Mouse (Mus musculus): ENCODE measurements around the gene Tmem33. TPM values are rescaled to one million over a fixed set of nuclear protein-coding genes. Genes with fewer than 3 reads are reported as not detected.

Gene Tmem33
- polyA plus RNA-seq, 1 experiment from 2014 or later = 67.5 TPM

DNA sequence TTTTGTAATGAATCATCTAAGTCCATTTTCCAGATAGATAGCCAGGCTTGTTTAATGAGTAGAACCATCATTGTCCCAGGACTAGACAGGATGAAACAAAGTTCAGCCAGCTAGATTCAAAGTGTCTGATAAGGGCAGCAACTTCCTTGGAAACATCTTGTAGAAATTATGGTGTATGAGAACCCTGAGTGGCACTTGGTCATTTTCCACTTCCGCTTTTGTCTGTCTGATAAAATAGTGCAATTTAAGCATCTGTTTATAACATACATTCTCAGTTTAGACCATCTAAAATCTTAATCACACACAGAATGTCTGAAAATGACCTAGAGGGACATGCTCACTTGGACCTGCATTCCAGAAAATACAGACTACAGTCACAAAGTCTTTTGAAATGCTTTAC, 43.5 kb downstream of the Tmem33 start:
- Histone ChIP-seq H3K4me3 (ENCODE audit: low read depth, low read length) (no peak overlapping the region), H3K4me1 (ENCODE audit: control insufficient read depth, insufficient read depth, low read length) (peaks cover 12% of the 10 kb centered on the region), H3K27ac (ENCODE audit: low read length) (no peak overlapping the region), H3K4me2 (ENCODE audit: low read length) (no peak overlapping the region), H3K36me3 (ENCODE audit: control insufficient read depth, insufficient read depth, low read length) (no peaks in the 10 kb centered on the region), H3K27me3 (ENCODE audit: control insufficient read depth, insufficient read depth, low read depth, low read length) (no peaks in the 10 kb centered on the region), H3K9me3 (replicated peaks; ENCODE audit: control insufficient read depth, low read length, poor library complexity, severe bottlenecking) (no peaks in the 10 kb centered on the region), H3K9ac (ENCODE audit: low read depth, low read length) (no peak overlapping the region)
- 93% methylated on average over 1 of the region's 1 CpGs for WGBS
- no peak for ATAC-seq

- H3K27me3 ChIP-seq (ENCODE audit: control insufficient read depth, insufficient read depth, low read depth, low read length) = no peaks in the 10 kb centered on the region
- H3K4me1 ChIP-seq (ENCODE audit: control insufficient read depth, insufficient read depth, low read length) = peaks cover 12% of the 10 kb centered on the region
- peak within 1 kb of the TSS; percentile 69 for H3K4me3 ChIP-seq (ENCODE audit: low read depth, low read length)
- no peaks in the 10 kb centered on the region for H3K36me3 ChIP-seq (ENCODE audit: control insufficient read depth, insufficient read depth, low read length)
- H3K9me3 ChIP-seq (replicated peaks; ENCODE audit: control insufficient read depth, low read length, poor library complexity, severe bottlenecking) = no peaks in the 10 kb centered on the region
- peak within 1 kb of the TSS; percentile 84 for H3K27ac ChIP-seq (ENCODE audit: low read length)
- 0% methylated on average over 82 of the region's 83 CpGs for WGBS
- H3K9ac ChIP-seq (ENCODE audit: low read depth, low read length) = peak within 1 kb of the TSS; percentile 88
- ATAC-seq = peak; percentile 98
- H3K4me2 ChIP-seq (ENCODE audit: low read length) = peak within 1 kb of the TSS; percentile 82
These were observed 46.5 kb downstream of the Tmem33 start, which contains the start of gene Slc30a9 for GRCm38 (mm10) chr5:67306698-67307521. TSS of gene Slc30a9 (plus strand) at chr5:67306955.

GRCm38 (mm10) chr5:67307659-67308222, 47.4 kb downstream of the Tmem33 start:
- H3K4me2 ChIP-seq (ENCODE audit: low read length) = peak overlapping the region; percentile 82
- H3K9ac ChIP-seq (ENCODE audit: low read depth, low read length) = peak overlapping the region; percentile 88
- H3K36me3 ChIP-seq (ENCODE audit: control insufficient read depth, insufficient read depth, low read length) = no peaks in the 10 kb centered on the region
- 33% methylated on average over 13 of the region's 13 CpGs for WGBS
- no peaks in the 10 kb centered on the region for H3K9me3 ChIP-seq (replicated peaks; ENCODE audit: control insufficient read depth, low read length, poor library complexity, severe bottlenecking)
- H3K4me3 ChIP-seq (ENCODE audit: low read depth, low read length) = peak overlapping the region; percentile 69
- H3K27ac ChIP-seq (ENCODE audit: low read length) = no peak overlapping the region
- H3K4me1 ChIP-seq (ENCODE audit: control insufficient read depth, insufficient read depth, low read length) = peaks cover 12% of the 10 kb centered on the region
- no peak for ATAC-seq
- no peaks in the 10 kb centered on the region for H3K27me3 ChIP-seq (ENCODE audit: control insufficient read depth, insufficient read depth, low read depth, low read length)

DNA sequence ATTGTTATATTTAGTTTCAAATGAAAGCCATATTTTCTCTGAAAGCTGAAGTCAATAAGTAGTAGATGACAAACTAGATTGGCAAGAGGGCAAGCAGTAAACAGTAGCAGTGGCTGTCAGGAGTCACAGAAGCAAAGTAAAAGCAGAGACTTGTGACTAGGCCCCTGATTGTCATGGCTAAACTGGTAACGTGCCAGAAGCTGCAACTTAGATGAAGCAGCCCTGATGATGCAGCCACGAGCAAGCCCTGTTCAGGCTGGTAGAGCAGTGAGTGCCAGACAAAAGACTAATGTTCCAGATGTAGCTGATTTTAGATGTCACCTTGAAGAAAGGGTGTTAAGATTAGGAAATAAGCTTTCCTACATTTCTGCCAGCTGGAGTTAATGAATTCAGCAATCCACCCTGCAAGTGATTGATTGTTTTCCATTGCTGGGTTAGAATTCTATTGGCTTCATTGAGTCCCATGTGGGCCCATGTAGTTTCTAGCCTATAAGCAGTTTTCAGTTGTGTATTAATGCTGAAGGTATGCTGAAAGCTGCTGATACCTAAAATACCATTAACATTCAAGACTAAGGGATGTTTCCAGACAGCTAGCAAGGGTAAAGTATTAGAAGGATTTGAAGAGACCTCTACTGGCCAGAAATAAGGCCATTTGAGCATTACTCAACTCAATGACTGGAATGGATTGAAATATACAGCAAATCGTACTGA, 51.6 kb downstream of the Tmem33 start:
- Histone ChIP-seq H3K36me3 (ENCODE audit: control insufficient read depth, insufficient read depth, low read length) (no peaks in the 10 kb centered on the region), H3K9ac (ENCODE audit: low read depth, low read length) (no peak overlapping the region), H3K4me2 (ENCODE audit: low read length) (no peak overlapping the region), H3K27ac (ENCODE audit: low read length) (no peak overlapping the region; the same call in 1 of the 2 replicates), H3K4me1 (ENCODE audit: control insufficient read depth, insufficient read depth, low read length) (peaks cover 12% of the 10 kb centered on the region), H3K9me3 (replicated peaks; ENCODE audit: control insufficient read depth, low read length, poor library complexity, severe bottlenecking) (no peaks in the 10 kb centered on the region), H3K4me3 (ENCODE audit: low read depth, low read length) (no peak overlapping the region), H3K27me3 (ENCODE audit: control insufficient read depth, insufficient read depth, low read depth, low read length) (no peaks in the 10 kb centered on the region)
- no peak for ATAC-seq
- 81% methylated on average over 3 of the region's 3 CpGs for WGBS

GRCm38 (mm10) chr5:67312522-67312851, 52.1 kb downstream of the Tmem33 start:
- H3K27ac ChIP-seq (ENCODE audit: low read length) = no peak overlapping the region; the same call in 1 of the 2 replicates
- H3K4me1 ChIP-seq (ENCODE audit: control insufficient read depth, insufficient read depth, low read length) = peaks cover 11% of the 10 kb centered on the region
- H3K36me3 ChIP-seq (ENCODE audit: control insufficient read depth, insufficient read depth, low read length) = no peaks in the 10 kb centered on the region
- H3K4me2 ChIP-seq (ENCODE audit: low read length) = no peak overlapping the region
- H3K4me3 ChIP-seq (ENCODE audit: low read depth, low read length) = no peak overlapping the region
- ATAC-seq = no peak
- no peaks in the 10 kb centered on the region for H3K9me3 ChIP-seq (replicated peaks; ENCODE audit: control insufficient read depth, low read length, poor library complexity, severe bottlenecking)
- WGBS = 91% methylated on average over 3 of the region's 3 CpGs
- H3K9ac ChIP-seq (ENCODE audit: low read depth, low read length) = no peak overlapping the region
- H3K27me3 ChIP-seq (ENCODE audit: control insufficient read depth, insufficient read depth, low read depth, low read length) = no peaks in the 10 kb centered on the region

DNA sequence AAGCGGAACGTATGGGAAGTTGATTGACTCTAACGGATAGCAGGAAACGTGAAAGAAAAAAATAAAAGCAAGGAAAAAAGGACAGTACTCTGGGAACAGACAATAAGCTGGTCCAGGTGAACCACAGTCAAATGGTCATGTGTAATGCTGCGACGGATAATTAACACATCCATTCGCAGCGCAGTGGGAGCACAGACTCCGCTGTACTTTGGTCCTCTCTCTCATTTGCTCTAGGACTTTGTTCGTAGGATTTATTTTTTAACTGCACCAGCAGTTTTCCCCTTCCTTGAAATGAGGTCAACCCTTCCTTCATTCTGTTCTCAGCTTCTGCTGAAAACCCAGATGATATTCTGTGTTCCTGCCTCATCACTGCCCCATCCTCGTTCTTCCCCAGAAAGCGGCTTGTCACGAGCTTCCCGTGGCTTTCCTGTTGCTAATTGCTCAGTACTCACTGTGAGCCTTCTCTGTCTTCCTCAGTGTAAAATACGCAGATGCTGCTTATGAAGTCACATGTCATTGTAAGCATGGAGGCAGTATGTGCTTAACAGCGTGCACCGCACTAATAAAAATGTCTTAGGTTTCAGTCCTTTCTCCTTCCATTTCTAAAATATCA, 61.4 kb downstream of the Tmem33 start:
- peaks cover 2% of the 10 kb centered on the region; the same call in 1 of the 2 replicates for H3K4me1 ChIP-seq (ENCODE audit: control insufficient read depth, insufficient read depth, low read length)
- H3K4me2 ChIP-seq (ENCODE audit: low read length) = no peak overlapping the region
- ATAC-seq = no peak
- H3K27me3 ChIP-seq (ENCODE audit: control insufficient read depth, insufficient read depth, low read depth, low read length) = no peaks in the 10 kb centered on the region
- 83% methylated on average over 17 of the region's 17 CpGs for WGBS
- peaks cover 5% of the 10 kb centered on the region; the same call in 1 of the 2 replicates for H3K36me3 ChIP-seq (ENCODE audit: control insufficient read depth, insufficient read depth, low read length)
- H3K4me3 ChIP-seq (ENCODE audit: low read depth, low read length) = no peak overlapping the region
- no peaks in the 10 kb centered on the region for H3K9me3 ChIP-seq (replicated peaks; ENCODE audit: control insufficient read depth, low read length, poor library complexity, severe bottlenecking)
- no peak overlapping the region for H3K27ac ChIP-seq (ENCODE audit: low read length)
- no peak overlapping the region for H3K9ac ChIP-seq (ENCODE audit: low read depth, low read length)

DNA sequence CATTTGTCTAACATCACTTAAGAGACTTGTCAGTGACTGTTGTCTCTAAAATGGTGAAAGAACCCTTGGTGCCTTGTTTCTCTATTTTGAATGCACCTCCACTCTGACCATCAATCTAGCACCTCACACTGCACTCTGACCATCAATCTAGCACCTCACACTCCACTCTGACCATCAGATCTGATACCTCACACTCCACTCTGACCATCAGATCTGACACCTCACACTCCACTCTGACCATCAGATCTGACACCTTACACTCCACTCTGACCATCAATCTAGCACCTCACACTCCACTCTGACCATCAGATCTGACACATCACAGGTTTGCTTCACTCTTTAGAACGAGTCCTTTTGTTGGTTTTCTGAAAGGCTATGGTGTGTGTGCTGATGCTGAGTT, 63.7 kb downstream of the Tmem33 start:
- H3K36me3 ChIP-seq (ENCODE audit: control insufficient read depth, insufficient read depth, low read length) = no peaks in the 10 kb centered on the region
- H3K27ac ChIP-seq (ENCODE audit: low read length) = no peak overlapping the region
- no peaks in the 10 kb centered on the region for H3K9me3 ChIP-seq (replicated peaks; ENCODE audit: control insufficient read depth, low read length, poor library complexity, severe bottlenecking)
- peaks cover 2% of the 10 kb centered on the region; the same call in 1 of the 2 replicates for H3K4me1 ChIP-seq (ENCODE audit: control insufficient read depth, insufficient read depth, low read length)
- H3K27me3 ChIP-seq (ENCODE audit: control insufficient read depth, insufficient read depth, low read depth, low read length) = no peaks in the 10 kb centered on the region
- ATAC-seq = no peak
- H3K4me3 ChIP-seq (ENCODE audit: low read depth, low read length) = no peak overlapping the region
- H3K4me2 ChIP-seq (ENCODE audit: low read length) = no peak overlapping the region
- no peak overlapping the region for H3K9ac ChIP-seq (ENCODE audit: low read depth, low read length)
- 71% methylated on average over 1 of the region's 1 CpGs for WGBS

DNA sequence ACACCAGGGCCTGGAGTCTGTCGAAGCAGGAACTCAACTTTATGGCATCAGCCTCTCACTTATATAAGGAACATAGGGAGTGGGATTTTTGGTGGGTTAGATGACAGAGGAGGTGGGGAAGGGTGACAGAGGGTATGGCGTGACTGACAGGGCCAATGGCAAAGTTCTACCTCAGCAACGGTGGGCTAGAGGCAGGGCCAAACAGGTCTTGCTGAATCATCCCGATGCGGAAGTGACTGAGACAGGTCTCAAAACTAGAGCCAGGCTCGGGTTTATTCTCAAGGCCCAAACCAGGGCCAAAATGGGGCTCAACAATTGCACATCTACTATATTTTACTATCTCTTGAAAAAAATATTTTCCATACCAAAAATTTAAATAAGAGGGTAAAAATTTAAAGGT, 80.4 kb downstream of the Tmem33 start:
- 95% methylated on average over 6 of the region's 6 CpGs for WGBS
- H3K27me3 ChIP-seq (ENCODE audit: control insufficient read depth, insufficient read depth, low read depth, low read length) = no peaks in the 10 kb centered on the region
- no peak overlapping the region for H3K9ac ChIP-seq (ENCODE audit: low read depth, low read length)
- no peak overlapping the region for H3K27ac ChIP-seq (ENCODE audit: low read length)
- ATAC-seq = no peak
- peaks cover 28% of the 10 kb centered on the region for H3K36me3 ChIP-seq (ENCODE audit: control insufficient read depth, insufficient read depth, low read length)
- no peak overlapping the region for H3K4me3 ChIP-seq (ENCODE audit: low read depth, low read length)
- H3K4me1 ChIP-seq (ENCODE audit: control insufficient read depth, insufficient read depth, low read length) = no peaks in the 10 kb centered on the region
- no peaks in the 10 kb centered on the region for H3K9me3 ChIP-seq (replicated peaks; ENCODE audit: control insufficient read depth, low read length, poor library complexity, severe bottlenecking)
- no peak overlapping the region for H3K4me2 ChIP-seq (ENCODE audit: low read length)

All from midbrain, embryonic 16.5 days (tissue).